Mouse (Mus musculus) left cerebral cortex, adult 9 months (tissue): ENCODE data around the gene Zfhx2.
"Not testable (repeated sequence)": the region's sequence is repeated elsewhere in the genome, so short reads cannot be mapped to it uniquely, and the experiment has no call there.

Experiments
- DNase-seq, 2 experiments: peaks; one replicate each; pipeline ENCODE4 v3.0.0; 2022; ENCODE audit warnings: low spot score in 2 of 2

The Zfhx2 gene

DNA sequence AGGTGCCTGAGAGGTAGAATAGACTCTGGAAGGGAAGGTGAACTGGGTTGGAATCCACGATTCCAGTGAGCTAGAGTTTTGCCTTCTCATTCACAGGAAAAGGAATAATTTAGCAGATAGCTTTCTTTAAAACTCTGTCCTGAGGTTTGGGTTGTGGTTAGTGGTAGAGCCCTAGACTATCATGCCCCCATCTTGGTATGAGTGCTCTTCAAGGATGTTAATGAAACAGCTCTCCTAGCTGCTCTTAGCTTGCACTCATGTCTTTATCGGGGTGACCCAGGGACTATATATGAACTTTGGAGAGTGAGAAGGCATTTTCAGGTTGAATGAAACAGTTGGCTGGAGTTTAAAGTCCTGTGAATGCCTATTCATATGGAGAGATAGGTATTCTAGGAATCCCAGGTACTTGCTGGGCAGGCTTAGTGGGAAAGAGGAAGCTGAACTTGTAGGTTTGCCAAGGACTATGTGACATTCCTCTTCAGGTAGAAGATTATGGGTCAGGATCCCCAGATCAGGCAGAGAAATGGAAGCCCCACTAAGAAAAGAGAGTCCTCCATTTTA lies 44.1 kb downstream of the Zfhx2 start:
- no peak for DNase-seq

- not testable (repeated sequence) for DNase-seq
Observed at GRCm38 (mm10) chr14:55043694-55044093, 48.4 kb downstream of the Zfhx2 start.

DNA sequence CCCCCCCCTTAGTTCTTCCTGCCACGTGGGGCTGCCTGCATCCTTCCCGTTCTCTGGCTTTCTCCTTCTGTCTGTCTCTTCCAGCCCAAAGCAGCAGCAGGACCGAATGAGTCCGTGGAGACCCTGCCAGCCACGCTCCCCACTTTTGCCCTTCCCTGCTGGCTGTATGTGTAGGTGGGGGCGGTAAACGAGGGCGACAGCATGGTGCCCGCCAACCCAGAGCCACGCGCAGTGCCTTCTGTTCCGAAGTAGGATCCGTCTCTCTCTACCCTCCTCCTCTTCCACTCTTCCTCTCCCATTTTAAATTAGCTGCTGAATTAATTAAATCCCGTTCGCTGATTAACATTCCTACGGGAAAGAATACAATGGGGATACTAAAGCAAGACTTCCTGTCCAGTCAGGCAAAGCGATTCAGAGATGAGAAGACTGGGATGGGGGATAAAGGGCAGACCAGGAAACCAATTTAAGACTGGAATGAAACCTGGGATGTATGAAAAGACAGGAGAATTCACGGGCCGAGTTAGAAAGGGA lies 59.4 kb downstream of the Zfhx2 start:
- DNase-seq = no peak

- no peak for DNase-seq
Observed at GRCm38 (mm10) chr14:55029034-55029698, 63.0 kb downstream of the Zfhx2 start.

DNA sequence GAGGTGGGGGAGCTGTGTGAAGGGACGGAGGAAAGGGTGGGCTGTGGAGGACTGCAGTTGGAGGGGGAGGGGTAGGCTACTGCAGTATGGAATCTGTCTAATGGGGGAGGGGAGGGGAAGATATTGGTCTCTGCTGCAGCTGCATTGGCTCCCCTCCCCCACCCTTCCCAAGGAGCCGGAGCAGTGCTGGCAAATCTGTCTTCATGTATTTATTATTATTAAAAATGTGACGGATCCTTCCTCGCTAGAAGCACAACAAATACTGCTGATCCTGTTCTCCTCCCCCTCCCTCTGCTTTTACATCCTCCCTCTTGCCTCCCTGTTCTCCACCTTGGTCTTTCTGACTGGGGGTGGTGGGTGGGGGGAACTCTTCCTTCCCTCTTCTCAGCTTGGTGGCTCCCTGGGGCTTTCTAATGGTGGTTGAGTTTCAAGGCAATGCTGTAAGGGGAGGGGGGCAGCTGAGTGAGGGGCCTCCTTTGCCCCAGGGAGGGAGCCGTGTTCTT lies 63.7 kb downstream of the Zfhx2 start:
- no peak for DNase-seq

DNA sequence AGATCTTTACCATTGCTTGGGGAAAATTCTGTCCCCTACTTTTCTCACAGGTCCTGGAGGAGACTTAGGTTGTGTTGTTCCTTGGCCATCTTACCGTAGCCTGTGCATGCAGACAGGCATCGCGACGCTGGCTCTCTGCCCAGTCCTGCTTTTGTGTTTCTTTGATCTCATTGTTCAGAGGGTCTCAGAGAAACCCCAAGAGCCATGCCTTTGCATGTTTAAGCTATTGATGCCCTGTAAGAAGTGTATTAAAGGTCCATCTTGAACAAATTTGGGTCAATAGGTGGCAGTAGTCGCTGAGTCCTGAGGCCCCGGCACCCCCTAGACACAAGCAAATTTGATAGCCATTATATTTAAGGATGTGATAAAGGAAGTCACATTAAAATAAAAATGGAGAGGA lies 64.5 kb downstream of the Zfhx2 start:
- no peak for DNase-seq

DNA sequence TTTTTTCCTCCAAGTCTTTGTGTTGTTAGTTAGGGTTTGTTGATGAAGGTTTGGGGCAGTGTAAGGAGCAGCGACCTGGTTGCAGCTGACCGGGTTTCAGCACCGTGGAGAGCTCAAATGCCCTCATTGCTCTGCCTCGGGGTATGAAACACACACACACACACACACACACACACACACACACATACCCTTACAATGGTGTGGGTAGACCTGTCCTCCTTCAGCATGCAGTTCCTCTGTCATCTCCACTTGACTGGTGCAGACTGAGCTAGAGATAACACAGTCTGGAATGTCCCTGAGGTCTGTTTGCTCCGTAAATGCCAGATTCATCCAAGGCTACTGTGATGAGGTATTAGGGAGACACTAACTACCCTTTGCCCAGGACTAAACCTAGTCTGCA lies 64.9 kb downstream of the Zfhx2 start:
- no peak for DNase-seq

DNA sequence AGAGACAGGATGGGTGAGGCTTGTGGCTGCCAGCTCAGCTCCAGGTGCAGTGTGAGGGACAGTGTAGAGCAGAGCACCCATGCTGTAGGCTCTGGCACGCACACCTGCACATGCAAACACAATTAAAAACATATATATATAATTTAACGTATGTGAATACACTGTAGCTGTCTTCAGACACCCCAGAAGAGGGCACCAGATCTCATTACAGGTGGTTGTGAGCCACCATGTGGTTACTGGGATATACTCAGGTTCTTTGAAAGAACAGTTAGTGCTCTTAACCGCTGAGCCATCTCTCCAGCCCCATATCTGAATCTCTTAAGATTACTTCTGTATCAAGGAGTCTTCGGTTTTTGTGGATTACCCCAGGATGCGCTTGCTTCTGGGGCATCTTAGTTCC lies 66.6 kb downstream of the Zfhx2 start:
- no peak for DNase-seq

DNA sequence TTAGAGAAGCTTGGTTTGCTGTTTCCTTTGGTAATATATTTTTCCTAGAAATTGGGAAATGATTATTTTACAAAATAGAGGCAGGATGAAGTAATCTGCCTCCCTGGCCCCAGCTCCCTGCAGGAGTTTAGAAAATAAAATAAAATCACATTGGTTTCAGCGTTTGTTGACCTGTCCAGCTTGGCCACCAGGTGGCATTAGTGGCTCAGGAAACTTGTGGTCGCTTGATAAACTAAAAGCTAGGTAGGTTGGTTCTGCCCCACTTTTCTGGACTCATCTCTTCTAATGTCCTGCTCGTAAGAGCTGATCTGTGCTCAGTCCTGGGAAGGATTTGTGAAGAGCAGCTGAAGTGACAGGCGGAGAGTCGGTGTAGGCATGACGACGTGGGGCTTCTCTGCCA lies 67.9 kb downstream of the Zfhx2 start:
- DNase-seq = peak in 1 of 2 experiments; percentile 70

DNA sequence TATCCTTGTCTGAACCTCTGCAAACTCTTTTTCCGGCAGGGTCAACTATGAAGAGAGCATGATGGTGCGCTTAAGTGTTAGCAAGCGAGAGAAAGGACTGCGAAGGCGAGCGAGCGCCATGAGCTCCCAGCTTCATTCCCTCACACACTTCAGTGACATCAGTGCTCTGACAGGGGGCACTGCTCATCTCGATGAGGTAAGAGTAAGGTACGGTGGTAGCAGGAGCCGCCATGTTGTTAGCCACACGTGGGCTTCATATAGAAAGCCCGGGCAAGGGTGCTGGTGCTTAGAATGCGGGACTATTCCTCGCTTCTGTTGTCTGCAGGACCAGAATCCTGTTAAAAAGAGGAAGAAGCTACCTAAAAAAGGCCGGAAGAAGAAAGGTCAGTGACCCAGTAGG lies 69.1 kb downstream of the Zfhx2 start:
- DNase-seq = no peak

- DNase-seq = no peak
Observed at GRCm38 (mm10) chr14:55020394-55020793, 71.7 kb downstream of the Zfhx2 start.

DNA sequence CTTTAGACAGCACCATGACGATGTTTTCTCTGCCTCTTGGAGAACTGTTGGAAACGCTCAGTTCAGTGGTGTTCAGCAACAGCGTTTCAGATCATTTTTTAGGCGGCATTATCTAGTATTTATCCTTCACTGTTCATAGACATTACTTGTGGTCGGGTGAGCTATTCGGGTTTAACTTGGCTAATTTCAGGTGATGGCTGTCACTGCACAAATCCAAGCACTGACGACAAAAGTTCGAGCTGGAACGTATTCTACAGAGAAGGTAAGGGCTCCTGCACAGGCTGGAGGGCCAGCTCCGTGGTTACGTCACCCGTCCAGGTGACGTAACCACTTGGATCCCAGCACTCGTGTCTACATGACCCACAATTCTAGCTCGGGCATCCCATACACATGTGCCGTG lies 75.2 kb downstream of the Zfhx2 start:
- no peak for DNase-seq

- no peak for DNase-seq
Observed at GRCm38 (mm10) chr14:55015767-55016111, 76.4 kb downstream of the Zfhx2 start.

DNA sequence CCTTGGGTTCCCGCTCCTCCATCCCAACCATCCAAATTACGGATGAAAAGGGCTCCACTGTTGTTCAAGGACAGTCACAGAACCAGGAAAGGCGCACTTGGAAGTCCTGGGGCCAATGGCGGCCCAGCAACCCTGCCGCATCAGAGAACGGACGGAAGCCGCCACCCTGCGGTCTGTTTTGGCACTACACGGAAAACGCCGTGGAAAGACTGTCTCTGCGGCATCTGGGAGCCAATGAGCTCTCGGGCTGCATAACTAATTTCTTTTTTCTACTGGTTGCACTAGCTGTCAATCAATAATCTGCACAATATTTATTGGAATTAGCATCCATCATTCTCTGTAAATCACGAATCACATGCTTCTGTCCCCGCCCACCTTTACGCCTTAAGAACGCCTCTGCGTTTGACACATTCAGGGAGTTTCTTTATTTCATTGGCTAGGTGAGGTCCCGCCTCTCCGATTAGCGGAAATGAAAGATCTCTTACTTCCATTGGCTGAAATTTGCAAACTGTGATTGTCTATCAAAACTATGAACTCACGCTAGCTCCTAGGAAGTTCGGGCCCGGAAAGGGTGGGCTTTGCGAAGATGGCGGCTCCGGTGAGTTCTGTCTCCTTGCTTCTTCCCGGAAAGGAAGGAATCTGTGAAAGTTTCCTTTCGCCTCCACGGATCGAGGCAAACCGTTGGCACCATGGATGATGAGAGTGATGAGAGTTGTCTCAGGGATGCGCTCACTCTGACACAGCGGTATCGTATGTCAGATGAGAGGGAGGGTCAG lies 76.9 kb downstream of the Zfhx2 start, which contains the start of gene Ngdn:
TSS of gene Ngdn (plus strand) at position 464 of the 776 bp plus-strand sequence.
- peak; percentile 100 for DNase-seq

- DNase-seq = peak; percentile 57 to 75
Observed at GRCm38 (mm10) chr14:55014591-55014990, 77.5 kb downstream of the Zfhx2 start.

DNA sequence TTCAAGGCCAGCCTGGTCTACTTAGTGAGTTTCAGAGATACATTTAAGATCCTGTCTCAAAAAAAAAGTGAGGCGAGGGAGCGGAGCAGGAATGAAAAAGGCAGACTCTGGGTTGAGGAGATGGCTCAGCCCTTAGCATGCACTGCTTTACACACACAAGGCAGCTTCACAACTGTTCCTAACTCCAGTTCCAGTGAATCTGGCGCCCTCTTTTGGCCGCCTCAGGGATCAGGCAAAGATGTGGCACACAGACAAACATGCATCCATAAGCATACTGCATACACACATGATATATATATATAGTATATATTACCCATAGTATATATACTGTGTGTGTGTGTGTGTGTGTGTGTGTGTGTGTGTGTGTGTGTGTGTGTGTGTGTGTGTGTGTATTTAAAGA lies 81.0 kb downstream of the Zfhx2 start:
- DNase-seq = no peak
